Mouse (Mus musculus) cerebellum, adult 2 months (tissue): ENCODE results near the gene Det1. TPM values are rescaled to one million over a fixed set of nuclear protein-coding genes. Genes with fewer than 3 reads are reported as not detected.

Experiments used
- DNase-seq, 2 experiments: peaks; one replicate each; pipeline ENCODE4 v3.0.0; 2021
- H3K27ac ChIP-seq: fragments of 200-500 bp; 2 replicates; pipeline ENCODE4 v1.5.1; 2012; ENCODE audit warnings: low read length, control low read depth, inconsistent platforms; ENCODE audit not compliant: insufficient read depth
- H3K27me3 ChIP-seq: fragments of 200-500 bp; 2 replicates; pipeline ENCODE4 v1.6.1; 2012; ENCODE audit warnings: inconsistent platforms, mild to moderate bottlenecking, low read length, moderate library complexity; ENCODE audit not compliant: control insufficient read depth, insufficient read depth
- H3K4me1 ChIP-seq: fragments of 200-500 bp; 2 replicates; pipeline ENCODE4 v1.6.1; 2011; ENCODE audit warnings: low read length; ENCODE audit not compliant: control insufficient read depth, insufficient read depth
- H3K4me3 ChIP-seq: fragments of 200-500 bp; replicated peaks from 2 replicates; pipeline ENCODE3; 2011; ENCODE audit warnings: mild to moderate bottlenecking, low read depth, low read length, control low read depth; ENCODE audit not compliant: insufficient read depth
- CTCF ChIP-seq: fragments of 200-500 bp; IDR thresholded peaks from 2 replicates; pipeline ENCODE4 v1.5.1; 2011; ENCODE audit warnings: low read depth, mild to moderate bottlenecking, control low read depth, low read length, moderate library complexity, borderline replicate concordance; ENCODE audit not compliant: insufficient read depth
- POLR2A ChIP-seq: fragments of 200-500 bp; IDR thresholded peaks from 2 replicates; pipeline ENCODE4 v1.6.1; 2011; ENCODE audit warnings: low read length, control low read depth, borderline replicate concordance; ENCODE audit not compliant: insufficient read depth
- WGBS: fragments of 180-500 bp; shearing (Covaris S2); methylation state at CpG from one replicate; pipeline ENCODE4 v1.1.7; 2018; 5-methylcytosine and 5-hydroxymethylcytosine counted together
- polyA plus RNA-seq: library from polyadenylated mRNA; depleted of rRNA; stranded (reverse); fragments of >200 nt; gene quantifications from 2 replicates; pipeline ENCODE4 v1.2.3, GENCODE M21; 2012

The Det1 gene
- polyA plus RNA-seq, 1 experiment, result 8.5 TPM

DNA sequence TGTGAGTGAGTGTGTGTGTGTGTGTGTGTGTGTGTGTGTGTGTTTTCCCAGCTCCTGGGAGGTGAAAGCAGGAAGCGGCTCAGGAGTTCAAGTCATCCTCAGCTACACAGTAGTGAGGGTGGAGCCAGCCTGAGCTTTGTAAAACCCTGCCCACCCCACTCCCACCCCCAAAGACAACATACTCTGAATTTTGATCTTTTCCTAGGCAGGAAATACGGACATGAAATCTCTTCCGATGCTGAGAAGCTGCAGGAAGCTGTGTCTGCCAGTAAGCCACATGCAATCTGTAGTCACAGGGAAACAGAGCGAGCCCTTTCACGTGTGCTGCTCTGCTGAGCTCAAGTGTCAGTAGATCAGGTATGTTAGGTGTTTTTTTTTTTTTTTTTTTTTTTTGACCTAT lies 21.7 kb upstream of the Det1 start:
- Histone ChIP-seq H3K4me1 (no peaks in the 10 kb centered on the region), H3K27me3 (no peaks in the 10 kb centered on the region), H3K4me3 (no peak overlapping the region), H3K27ac (no peak overlapping the region)
- no peak for DNase-seq
- 73% methylated on average over 5 of the region's 5 CpGs for WGBS
- TF ChIP-seq POLR2A, result no peak
- no peak for TF ChIP-seq CTCF

DNA sequence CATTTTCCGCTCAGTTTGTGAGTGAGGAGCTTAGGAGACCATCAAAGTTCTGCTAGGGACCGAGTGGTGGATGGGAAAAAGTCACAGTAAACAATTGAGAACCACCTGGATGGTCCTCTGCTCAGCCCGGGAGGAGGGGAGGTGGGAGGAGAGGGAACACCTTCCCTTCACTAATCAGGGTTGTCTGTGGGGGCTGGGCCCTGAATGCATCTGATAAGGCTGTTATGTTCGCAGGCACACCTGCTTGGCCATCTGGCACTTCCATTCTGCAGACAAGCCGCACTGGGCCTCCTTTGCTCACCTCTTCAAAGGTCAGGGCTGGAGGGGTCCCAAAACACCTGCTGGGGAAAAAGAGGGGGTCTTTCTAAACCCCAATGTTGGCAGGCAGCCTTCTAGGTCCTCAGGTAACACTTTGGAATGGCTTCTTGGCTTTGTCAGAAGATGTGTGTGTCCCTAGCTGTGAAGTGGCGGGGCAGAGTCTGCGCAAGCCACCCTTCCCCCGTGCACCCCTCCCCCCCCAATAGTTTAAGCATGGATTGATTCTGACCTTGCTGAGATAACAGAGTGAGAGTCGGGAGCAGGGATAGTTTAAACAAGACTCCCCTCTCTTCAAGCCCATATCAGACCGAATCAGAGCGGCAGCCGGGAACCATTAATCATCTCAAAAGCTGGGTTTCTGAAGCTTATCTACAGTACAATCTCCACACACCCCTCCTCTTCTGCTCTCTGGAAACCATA lies 18.3 kb upstream of the Det1 start:
- no peak for TF ChIP-seq CTCF
- no peak for TF ChIP-seq POLR2A
- Histone ChIP-seq H3K27ac (no peak overlapping the region), H3K4me3 (no peak overlapping the region), H3K27me3 (no peaks in the 10 kb centered on the region), H3K4me1 (no peaks in the 10 kb centered on the region)
- DNase-seq, result no peak
- WGBS, result 60% methylated on average over 12 of the region's 12 CpGs

DNA sequence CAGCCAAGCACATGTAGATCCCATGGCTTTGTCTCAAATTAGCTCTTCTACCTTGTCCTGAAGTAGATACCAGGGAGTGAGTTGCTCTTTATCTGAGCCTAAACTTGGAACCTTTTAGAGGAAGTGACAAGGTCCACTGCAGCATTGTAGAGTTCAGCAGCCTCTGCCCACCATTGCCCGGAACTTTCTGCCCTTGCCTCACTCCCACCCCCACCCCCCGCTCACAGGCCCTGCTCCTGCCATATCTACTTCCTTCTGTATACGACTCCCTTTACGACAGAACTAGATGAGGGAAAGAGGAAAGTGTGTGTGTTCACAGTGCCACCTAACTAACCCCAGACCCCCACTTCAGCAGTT lies 17.4 kb upstream of the Det1 start:
- Histone ChIP-seq H3K4me1 (no peaks in the 10 kb centered on the region), H3K4me3 (no peak overlapping the region), H3K27ac (no peak overlapping the region), H3K27me3 (no peaks in the 10 kb centered on the region)
- DNase-seq, result no peak
- 88% methylated on average over 4 of the region's 4 CpGs for WGBS
- TF ChIP-seq CTCF, result no peak
- no peak for TF ChIP-seq POLR2A

DNA sequence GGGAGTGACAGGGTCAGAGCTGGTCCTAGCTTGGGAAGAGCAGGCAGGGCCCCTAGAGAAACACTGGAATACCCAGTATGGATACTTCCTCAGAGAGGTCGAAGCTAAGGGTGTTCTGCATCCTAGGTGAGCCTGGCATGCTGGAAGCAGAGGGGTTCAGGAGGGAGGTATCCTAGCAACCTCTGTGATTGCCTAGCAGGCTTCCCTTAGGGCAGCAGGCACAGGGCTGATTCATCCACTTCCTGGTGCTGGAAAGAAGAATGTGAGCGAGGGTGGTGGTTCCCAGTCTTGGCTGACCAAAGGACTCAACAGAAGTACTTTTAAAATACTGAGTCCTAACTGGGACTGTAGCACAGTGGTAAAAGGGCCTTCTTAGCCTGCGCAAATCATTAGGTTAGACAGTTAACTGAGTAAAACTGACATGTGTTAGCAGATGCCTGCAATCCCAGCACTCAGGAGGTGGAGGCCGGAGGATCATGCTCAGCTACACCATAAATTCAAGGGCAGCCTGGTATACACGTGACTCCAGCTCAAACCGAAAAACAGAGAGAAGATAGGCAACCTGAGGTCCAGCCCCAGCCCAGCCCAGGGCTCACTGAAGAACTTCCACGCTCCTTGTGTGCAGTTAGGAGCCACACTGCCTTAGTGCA lies 16.9 kb upstream of the Det1 start:
- no peaks in the 10 kb centered on the region for H3K27me3 ChIP-seq
- no peak for TF ChIP-seq POLR2A
- no peaks in the 10 kb centered on the region for H3K4me1 ChIP-seq
- no peak overlapping the region for H3K4me3 ChIP-seq
- no peak for DNase-seq
- H3K27ac ChIP-seq, result no peak overlapping the region
- WGBS, result 72% methylated on average over 7 of the region's 7 CpGs

DNA sequence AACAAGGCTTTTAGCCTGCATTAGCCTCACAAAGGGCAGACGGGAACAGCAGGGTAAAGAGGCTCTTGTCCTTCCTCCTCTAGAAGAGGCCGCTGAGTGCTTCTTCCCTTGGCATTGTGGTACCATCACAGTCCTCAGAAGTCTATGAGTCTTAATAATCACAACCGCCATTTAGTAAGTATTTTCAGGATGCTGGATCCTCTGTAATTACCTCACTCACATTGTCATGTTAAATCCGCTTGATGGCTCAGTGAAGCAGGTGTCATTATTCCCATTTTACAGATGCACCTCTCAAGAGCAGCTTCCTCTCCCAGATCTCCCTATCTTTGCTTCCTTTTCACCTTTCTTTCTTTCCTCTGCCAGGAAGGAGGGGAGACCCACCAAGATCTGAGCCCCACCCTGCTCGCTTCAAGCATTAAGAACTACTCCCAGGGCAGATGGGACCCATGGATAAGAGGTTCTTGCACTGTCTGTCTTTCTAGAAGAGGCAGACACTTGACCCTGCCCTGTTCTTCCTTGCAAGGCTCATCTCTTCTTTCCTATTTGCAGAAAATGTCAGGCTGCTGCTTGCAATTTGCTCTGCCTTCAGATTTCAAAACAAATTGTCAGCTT lies 8.1 kb upstream of the Det1 start:
- Histone ChIP-seq H3K4me1 (no peaks in the 10 kb centered on the region), H3K27ac (no peak overlapping the region), H3K27me3 (no peaks in the 10 kb centered on the region), H3K4me3 (no peak overlapping the region)
- 67% methylated on average over 5 of the region's 5 CpGs for WGBS
- no peak for TF ChIP-seq POLR2A
- no peak for TF ChIP-seq CTCF
- DNase-seq, result no peak

DNA sequence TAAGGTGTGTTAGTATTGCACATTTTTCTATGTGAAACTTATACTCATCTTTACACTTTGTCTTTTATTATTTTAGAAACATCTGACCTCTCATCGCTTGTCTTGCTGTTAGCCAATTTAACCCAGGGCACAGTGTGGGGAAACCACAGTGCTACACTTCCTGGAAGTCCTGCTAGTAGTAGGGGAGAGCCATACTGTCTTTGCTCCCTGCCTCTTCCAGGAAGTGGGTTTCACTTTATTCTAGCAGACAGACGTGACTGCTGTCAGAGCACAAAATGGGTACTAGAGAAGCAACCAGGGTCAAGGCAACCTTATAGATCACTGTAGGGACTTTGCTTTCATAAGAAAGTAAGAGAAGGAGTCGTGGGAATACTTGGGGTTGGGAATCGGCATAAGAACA lies 7.0 kb upstream of the Det1 start:
- Histone ChIP-seq H3K4me1 (no peaks in the 10 kb centered on the region), H3K27me3 (no peaks in the 10 kb centered on the region), H3K4me3 (no peak overlapping the region), H3K27ac (no peak overlapping the region)
- WGBS, result 61% methylated on average over 4 of the region's 4 CpGs
- DNase-seq, result no peak
- TF ChIP-seq CTCF (no peak), POLR2A (no peak)

DNA sequence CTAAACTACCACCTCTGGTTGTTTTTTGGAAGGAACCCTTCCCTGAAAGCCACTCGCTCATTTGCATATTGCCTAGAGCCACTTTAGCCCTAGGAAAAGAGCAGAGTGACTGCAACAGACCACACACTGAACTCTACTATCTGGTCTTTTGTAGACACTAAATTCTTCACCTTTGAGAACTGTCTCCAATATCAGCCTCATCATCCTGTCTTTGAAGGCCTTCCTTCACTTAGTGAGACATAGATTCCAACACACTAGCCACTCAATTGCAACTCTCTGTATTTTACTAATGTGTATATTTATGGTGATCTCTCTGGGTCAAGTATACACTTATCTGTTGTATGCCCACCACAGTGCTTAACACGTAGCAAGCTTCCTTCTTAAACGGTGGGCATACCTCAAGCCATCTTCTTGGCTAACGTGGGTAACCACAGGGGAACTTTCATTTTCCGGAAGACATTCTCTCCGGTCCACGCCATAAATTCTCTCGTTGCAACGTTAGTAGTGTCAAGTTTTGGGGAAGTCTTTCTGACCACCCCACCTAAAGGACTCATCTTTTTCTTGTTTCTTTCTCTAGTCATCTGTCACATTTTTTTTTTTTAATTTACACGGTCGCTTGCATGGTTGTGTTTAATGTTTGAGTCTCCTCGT lies 872 bp downstream of the Det1 start:
- H3K4me1 ChIP-seq, result no peaks in the 10 kb centered on the region
- no peaks in the 10 kb centered on the region for H3K27me3 ChIP-seq
- H3K27ac ChIP-seq, result no peak overlapping the region
- no peak for TF ChIP-seq CTCF
- TF ChIP-seq POLR2A, result no peak
- DNase-seq, result no peak
- peak overlapping the region; percentile 88 for H3K4me3 ChIP-seq
- 24% methylated on average over 12 of the region's 12 CpGs for WGBS
